Mouse (Mus musculus): ENCODE data around the gene Ascc3.

DNA sequence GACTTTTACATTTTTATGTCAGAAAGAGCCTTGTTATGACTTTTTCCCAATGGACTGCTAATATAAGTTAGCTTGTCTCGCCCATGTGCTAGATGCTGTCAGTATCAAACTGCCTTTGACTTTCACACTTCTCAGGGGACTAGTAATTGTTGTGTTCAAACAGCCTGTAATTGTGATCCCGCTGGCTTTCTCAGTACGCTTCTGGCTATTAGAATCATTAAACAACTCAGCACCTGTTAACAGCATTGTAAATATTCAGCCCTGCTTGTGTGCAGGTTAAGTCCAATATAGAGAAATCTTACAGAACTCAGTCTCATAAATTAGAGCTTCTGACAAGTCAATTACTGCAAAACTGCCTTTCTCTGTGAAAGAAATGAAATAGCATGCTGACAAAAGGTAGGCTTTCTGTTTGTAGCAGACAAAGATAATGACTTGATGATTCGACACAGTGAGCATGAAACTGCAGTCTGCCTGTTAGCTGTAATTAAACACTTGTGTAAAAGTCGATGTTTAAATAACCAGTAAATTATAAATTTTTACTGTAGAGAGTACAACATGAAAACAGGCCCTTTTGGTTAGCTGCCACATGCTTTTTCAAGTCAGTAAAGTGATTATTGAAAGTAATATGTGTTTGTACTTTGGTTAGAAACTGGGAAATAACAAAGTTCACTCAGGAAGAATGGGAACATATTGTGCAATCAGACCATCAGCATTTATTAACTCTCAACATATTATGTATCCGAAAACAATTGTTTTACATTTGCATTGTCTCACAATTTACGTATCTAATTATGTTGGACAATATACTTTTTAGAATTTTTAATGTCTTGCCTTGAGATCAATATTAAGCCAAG, 171.2 kb downstream of the Ascc3 start:
- no peak for TF ChIP-seq CTCF (IDR thresholded peaks at IDR 0.05; ENCODE audit: insufficient read depth, low read length)
- no peak for TF ChIP-seq POLR2A (IDR thresholded peaks at IDR 0.05; ENCODE audit: borderline replicate concordance, extremely low read depth, low read depth, low read length)
